Mouse (Mus musculus): ENCODE data around the gene Trabd2b.

DNA sequence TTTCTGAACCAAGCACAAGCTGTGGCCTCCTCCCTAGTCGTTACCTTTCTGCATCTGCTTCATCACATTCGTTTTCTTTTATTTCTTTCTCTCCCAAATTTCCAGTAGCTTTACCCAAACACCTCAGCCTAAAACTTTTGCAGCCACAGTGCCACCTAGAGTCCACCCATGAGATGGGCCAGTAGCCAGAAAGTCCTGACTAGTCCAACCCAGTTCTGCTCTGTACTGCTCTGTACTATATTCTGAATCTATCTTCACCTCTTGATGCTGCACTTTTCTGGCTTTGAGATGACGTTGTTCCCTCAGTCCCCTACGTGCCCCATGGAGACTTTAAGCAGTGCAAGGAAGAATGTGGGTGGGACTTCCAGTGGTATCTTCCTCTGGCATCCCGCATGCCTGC is 229.4 kb downstream of the Trabd2b start:
- TF ChIP-seq POLR2A (IDR thresholded peaks at IDR 0.05; ENCODE audit: control insufficient read depth, low read depth, low read length) (no peak), CTCF (IDR thresholded peaks at IDR 0.05; ENCODE audit: control insufficient read depth, insufficient read depth, insufficient replicate concordance, low read depth, low read length) (no peak; the same call in 1 of the 2 replicates)

Measured in testis, adult 2 months (tissue).